Mouse (Mus musculus): Measurements from ENCODE around the gene Dennd4b. TPM values are rescaled to one million over a fixed set of nuclear protein-coding genes. Genes with fewer than 3 reads are reported as not detected.
"Not testable (repeated sequence)": the region's sequence is repeated elsewhere in the genome, so short reads cannot be mapped to it uniquely, and the experiment has no call there.

The Dennd4b gene
- 1 to 10 TPM; 7.8 to 7.9 TPM for total RNA-seq (2021)
- 27.9 and 28.6 TPM in 2 replicates for polyA plus RNA-seq (2012; rRNA removed)
- long read RNA-seq, full-length matches to known transcripts, result 1 of 8 reads
- long read RNA-seq, partial matches to known transcripts, result 4 of 8 reads
- long read RNA-seq, other reads (novel, unspliced or antisense), result 3 of 8 reads

DNA sequence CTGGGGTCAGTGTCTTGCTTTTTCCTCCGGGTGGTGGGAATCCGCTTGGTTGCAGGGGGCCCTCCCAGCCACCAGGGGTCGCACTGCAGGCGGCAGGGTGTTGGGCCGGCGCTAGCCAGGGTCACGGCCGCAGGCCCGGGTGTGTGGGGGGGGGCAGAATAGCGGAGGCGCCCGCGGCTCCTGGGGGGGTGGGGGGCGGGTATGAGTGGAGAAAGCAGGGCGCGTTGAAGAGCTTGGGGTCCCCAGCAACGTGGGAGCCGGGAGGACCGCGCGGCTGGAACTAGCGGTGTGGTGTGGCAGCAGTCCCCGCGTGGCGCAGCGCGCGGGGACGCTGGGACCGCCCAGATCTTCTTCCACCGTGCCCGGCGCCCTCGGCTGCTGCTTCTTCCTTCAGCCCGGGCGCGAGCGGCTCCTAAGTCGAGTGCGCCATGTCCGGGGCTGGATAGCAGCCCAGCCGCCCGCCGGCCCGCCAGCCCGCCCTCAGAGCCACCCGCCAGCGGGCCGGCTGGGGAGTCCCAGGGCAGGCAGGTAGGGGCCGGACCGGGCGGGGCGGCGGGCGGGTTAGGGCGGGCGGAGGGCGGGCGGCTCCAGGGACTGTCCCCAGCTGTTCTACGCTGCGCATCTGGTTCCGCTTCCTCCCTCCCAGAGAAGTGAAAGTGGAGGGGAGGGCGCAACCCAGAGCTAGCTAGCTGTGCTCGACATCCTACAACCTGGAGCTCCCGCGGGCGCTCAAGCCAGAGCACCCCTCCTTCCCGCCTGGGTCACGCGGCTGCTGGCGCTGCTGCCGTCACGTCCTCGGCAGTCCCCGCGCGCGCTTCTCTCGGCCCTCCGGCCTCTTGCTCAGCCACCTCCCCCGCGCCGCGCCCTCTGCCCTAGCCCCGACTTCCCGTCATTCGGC, at the start of gene Dennd4b:
TSS of gene Dennd4b (plus strand) at position 152 of the 898 bp plus-strand sequence.
- peak; percentile 95 for DNase-seq

DNA sequence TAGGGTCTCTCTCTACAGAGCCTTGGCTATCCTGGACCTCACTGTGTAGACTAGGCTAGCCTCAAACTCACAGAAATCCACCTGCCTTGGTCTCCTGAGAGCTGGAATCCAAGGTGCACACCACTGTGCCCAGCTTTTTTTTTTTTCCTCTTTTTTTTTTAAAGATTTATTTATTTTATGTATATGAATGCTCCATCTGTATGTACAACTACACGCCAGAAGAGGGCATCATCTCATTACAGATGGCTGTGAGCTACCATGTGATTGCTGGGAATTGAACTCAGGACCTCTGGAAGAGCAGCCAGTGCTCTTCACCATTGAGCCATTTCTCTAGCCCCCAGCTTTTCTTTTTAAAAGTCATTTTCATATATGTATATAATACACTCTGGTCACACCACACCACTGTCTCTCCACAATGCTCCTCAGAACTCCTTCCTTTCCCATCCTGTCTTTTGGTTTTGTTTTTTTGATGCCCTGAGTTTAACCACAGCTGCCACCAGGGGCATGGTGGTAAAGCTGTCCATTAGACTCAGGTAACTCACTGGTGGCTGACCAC, 49.1 kb upstream of the Dennd4b start:
- DNase-seq, result no peak

DNA sequence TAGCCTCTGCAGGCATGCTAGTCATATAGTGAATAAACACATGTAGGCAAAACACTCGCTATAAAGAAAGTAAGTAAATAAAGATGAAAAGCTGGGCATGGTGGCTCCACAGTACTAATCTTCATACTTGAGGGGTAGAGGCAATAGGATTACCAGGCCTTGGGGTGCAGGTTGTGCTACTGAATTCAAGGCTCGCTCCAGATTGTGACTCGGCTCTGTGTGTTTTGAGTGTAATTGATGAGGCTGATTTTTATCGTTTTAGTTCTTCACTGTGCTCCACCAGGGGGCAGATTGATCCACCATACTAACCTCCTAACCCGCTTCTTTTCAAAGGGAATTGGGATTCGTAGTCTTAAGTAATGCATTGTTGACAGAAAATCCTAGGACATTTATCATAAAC, 44.9 kb upstream of the Dennd4b start:
- DNase-seq, result peak; percentile 59

DNA sequence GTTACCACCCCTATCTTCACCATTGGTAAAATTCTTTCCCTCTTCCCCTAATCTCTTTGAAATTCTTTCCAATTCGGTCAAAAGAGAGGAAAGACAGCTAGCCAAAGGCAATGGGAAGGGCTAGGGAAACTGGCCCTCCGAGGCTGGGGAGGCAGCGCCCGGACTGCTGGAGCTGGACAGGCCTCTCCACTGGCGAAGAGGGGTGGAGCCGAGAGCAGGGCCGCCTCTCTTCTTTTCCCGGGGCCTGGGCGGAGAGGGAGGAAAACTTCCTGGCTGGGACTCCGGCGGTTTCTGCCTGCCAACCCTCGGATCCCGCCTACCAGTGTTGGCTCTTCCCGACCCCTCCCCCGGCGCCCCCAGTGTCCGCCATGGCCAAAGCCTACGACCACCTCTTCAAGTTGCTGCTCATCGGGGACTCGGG, 44.4 kb upstream of the Dennd4b start:
- peak; percentile 92 for DNase-seq

DNA sequence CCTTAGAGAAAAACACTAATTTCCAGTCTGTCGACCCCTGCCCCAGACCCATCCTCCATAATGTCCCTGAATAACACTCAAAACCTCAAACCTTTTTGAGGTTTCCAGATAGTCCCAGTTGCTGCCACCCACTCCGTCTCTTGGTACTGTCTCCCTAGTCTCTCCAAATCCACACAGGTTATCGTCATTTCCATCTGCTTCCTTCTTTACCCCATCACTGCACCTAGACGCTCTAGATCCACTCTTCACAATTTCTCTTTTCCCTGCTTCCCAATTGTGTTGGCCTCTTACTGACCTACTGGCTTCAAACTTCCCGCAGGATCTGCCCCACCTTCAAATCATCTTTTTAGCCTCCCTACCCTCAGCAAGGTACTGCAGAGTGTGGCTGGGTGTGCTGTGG, 43.9 kb upstream of the Dennd4b start:
- DNase-seq, result no peak

DNA sequence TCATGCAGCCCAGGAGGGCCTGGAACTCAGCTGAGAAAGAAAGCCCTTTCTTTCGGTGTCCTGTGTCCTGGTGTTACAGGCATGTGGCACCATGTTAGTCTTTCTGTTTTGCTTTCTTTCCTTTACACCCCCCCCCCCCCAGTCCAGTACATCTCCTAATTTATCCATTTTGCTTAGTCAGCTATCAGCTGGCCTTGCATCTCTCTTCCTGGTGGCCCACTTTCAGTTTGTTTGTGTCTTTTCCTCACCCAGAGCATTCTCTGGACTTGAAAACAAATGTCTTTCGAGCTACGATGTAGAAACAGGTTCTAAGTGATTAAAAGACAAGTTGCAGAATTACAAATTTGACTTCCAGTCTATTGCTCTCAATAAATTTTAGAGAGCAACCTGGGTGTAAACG, 42.5 kb upstream of the Dennd4b start:
- DNase-seq, result no peak

DNA sequence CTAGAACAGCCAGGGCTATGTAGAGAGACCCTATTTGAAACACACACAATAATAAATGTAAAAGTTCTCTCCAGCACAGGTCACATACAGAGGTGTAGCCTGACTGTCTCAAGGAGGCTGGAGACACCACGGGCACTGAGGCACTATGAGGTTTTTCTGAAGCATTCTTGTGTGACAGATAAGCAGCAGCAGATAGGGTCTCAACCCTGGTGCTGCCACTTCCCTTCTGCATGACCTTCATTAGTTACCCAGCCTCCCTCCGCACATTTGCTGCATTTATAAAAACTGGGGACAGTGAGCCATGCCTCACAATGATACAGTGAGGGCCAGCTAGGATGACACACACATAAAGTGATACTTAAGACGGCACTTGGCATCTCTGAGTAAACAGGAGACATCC, 42.0 kb upstream of the Dennd4b start:
- DNase-seq, result no peak

DNA sequence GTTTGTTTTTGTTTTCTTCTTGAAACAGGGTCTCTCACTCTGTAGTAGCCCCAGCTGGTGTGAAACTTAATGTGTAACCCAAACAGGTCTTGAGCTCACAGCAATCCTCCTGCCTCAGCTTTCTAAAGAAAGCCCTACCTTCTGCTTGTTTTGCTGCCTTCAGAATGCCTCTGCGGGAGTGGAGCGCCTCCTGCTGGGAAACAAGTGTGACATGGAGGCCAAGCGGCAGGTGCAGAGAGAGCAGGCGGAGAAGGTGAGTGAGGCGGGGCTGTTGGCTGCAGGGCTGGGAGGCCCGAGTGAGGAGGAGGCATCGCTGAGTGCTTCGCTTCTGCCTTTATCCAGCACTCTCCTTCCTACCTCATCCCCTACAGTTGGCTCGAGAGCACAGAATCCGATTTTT, 40.7 kb upstream of the Dennd4b start:
- no peak for DNase-seq

DNA sequence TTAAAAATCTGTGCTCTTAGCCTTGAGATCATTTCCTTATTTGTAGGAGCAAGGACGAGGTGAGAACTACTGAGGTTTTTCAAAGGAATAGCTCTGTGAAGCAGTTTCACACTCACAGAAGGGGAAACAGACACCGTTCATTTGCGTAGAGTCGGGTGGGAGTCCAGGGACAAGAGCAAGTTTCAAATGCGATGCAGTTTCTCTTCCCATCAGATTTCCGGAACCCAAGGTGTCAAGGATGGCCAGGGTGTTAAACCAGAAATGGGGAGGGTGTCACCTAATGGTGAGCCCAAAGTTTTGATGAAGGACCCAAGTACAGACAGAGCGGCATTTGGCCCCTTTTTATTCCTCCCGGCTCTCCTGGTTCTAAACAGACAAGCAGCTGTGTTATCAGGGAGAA, 33.9 kb upstream of the Dennd4b start:
- no peak for DNase-seq

DNA sequence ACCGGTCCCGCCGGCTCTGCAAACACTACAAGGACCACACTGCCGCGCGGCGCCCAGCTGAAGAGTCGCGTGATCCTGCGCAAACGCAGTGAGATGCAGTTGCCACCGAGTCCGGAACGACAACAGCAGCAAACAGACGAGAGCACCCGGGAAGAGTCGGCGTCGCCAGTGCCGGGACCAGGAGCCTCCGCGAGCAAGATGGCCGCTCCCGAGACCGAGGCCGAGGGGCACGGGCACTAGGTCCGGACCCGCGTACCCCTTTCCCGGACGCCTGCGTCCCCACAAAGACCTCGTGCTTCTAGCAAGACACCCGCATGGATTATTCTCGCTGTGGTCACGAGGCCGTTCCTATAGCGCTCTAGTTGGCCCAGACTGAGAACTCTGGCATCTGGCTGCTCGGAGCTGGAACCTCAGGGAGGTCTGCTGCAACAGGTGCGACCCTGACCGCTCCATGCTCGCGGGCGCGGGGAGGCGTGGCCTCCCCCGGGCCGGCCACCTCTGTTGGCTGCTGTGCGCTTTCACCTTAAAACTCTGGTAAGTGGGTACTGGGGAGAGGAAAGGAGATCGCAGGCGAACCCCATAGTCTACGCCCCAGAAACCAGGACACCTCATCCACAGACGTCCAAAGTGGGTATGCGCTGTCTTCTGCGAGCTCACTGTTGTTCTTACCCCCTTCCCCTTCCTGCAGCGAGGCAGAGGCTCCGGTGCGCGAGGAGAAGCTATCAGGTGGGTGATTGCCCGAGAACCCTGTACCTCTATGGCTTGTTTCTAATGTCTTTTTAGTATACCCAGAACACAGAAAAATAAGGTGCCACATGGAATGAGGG, 33.3 kb upstream of the Dennd4b start, which contains the start of gene Jtb:
TSS of gene Jtb (plus strand) at position 91 of the 827 bp plus-strand sequence.
- peak; percentile 96 for DNase-seq

DNA sequence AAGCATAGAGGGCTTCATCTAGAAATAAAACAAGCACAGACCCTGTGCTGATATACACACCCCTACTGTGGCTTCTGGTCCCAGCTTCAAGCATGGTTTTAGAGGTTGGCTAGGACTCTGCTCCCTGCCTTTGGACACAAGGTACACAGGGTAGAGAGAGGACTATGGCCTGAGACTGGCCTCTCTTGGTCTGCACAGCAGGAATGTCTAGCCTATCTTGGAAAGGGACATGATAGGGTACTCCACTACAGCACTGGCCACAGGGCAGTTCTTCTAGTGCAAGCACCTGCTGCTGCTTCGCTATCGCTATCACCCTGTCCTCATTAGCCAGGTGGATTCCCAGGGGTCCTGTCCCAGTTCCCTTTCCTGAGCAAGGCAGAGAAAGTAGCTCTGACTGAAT, 23.7 kb upstream of the Dennd4b start:
- no peak for DNase-seq

DNA sequence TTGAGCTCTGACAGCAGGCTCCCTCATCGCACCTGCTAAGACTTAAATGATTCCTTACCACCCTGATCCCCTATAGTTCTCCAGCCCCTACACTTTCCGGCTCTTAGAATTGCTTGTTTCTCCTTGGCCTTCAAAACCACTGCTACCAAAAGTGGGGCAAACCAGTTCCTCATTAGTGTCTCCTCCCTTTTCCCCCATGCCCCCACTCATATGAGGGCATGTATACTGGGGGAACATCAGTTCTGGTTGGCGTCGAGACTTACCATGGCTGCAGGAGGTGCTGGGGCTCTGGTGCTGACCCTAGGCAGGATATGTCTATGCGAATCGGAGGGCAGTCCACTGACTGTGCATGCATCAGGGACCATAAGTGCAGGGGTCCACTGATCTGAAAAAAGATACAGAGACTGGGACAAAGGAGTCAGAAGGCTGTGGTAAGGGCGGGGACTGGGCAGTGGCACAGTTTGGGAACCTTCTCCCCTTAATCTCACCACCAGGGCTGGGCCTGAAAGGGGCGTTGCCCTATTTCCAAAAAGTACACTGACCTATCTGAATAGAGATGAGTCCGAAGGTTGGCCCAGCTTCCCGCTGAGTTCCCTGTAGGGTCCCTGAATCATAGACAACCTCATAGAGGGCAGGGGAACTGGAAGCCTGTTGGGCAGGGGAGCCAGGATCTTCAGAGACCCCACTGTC, 23.2 kb upstream of the Dennd4b start:
- no peak for DNase-seq

DNA sequence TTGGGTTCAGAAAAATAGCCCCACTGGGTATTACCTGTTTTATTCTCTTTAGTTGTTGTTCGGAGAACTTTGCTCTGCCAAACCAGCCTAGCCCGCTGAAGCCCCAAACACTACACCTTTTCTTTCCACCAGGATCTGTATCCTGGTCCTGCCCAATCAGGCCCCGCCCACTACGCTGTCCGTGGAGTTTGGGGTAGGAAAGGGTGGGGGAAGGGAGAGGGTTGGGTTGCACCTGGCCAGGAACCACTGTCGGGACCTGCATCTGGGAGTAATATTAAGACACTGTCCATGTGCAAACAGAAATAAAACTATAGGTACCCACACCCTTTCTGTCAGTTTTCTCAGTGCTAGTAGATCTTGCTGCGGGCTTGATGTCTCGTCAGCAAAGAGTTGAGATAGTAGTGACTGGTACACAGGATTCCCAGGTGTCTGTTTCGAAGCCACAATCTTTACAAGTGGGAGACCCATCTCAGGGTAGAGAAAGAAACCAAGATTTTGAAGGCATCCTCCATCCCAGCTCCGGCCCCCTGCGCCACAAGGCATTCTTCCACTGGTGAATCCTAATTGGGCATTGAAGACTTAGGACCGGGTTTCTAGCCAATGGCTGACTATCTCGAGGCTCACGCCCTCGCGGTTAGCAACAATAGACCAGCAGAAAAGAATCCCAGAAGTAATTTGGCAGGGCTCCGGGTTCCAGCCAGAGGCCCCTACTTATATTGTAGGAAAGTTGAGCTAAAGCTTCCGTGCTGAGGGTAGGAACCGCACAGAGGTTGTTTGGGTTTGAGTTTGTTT, 21.8 kb upstream of the Dennd4b start, which contains the start of gene Creb3l4:
TSS of gene Creb3l4 (minus strand) at position 529 of the 792 bp plus-strand sequence.
- peak; percentile 66 for DNase-seq

DNA sequence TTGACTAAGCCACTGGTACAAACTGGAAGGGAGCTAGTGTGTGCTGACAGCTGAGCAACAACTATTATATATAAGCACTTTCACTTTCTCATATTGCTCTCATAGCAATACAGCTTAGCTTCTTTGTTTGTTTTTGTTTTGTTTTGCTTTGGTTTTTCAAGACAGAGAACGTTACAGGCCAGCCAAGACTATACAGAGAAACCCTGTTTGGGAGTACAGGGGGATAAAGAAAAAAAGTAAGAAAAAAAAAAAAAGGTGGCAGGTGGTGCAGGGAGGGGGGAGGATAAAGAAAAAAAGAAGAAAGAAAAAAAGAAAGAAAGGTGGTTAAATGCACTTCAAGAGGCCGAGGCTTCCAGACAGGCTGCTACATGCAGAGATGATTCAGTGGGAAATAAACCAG, 19.6 kb upstream of the Dennd4b start:
- DNase-seq, result no peak

DNA sequence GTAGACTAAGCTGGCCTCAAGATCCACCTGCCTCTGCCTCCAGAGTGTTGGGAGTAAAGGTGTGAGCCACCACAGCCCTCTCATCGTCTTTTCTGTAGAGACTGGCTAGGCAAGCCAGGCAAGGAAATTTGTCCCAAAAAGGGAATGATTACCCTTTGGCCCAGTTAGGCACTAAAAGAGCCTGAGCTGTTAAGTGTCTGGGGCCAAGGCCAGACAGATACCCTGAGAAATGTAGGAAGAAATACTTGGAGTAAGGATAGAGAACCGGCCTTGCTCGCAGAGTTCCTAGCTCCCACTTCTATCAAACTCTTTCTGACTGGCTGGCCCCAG, 17.4 kb upstream of the Dennd4b start:
- DNase-seq, result no peak

DNA sequence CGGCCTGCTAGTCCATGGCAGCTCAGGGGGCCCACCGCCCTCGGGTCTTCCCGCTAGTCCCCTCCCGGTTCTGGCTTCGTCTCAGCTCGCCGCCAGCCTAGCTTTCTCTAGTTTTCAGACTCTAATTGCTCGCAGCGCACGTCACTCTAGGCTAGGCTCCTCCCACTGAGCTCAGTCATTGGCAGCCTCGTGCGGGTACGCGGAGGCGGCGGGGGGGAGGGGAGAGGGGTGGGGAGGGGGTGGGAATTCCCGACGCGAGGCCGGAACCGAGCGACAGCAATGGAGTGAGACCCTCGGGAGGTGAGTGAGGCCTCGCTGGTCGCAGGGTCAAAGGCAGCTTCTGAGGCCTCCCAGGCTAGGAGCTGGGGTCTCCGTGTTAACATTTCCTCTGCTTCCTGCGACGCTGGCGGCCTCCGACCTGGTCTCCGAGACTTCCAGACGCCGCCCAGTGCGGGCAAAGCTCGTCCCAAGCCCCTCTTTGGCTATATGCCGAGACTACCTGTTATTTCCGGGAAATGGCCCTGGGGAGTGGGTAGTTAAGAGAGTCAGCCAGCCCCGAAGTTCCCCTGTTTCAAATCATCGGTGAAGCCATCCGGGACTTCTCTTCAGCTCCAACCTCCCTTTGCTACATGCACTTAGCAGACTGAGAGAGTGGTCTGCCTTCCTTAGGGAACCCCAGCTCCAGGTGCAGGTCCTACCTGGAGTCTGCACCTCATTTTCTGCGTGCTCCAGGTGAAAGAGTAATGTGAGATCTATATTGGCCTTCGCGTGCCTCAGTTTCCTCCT, 16.8 kb upstream of the Dennd4b start, which contains the start of gene Slc39a1:
TSS of gene Slc39a1 (plus strand) at position 213 of the 786 bp plus-strand sequence.
- peak; percentile 97 for DNase-seq

DNA sequence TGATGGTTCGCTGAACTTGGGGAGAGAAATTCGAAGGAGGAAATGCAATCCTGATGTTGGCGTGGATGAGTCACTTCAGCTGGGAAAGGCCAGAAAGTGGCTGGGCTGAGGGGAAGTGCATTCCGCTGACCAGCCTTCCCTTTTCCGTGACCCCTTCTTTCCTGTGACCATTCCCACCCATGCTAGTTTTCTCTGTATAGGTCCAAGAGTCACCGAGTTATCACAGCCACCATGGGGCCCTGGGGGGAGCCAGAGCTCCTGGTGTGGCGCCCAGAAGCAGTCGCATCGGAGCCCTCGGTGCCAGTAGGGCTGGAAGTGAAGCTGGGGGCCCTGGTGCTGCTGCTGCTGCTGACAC, 16.3 kb upstream of the Dennd4b start:
- DNase-seq, result peak; percentile 82

DNA sequence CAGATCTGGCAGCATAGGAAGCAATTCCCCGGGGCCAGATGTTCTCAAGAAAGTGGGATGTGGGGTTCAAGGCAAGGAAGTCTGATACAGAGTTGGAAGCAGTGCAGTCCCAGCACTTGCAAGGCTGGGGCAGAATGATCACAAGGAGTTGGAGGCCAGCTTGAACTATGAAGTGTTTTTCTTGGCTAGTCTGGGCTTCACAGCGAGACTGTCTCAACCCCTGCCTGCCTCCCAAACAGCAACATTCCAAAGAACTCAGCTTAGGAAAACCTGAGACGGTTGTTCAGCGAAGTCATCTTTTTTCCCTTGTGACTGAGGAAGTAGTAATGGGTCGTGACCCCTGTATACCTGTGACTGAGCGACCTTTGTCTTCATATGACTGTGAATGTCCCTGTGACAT, 14.2 kb upstream of the Dennd4b start:
- DNase-seq, result no peak

DNA sequence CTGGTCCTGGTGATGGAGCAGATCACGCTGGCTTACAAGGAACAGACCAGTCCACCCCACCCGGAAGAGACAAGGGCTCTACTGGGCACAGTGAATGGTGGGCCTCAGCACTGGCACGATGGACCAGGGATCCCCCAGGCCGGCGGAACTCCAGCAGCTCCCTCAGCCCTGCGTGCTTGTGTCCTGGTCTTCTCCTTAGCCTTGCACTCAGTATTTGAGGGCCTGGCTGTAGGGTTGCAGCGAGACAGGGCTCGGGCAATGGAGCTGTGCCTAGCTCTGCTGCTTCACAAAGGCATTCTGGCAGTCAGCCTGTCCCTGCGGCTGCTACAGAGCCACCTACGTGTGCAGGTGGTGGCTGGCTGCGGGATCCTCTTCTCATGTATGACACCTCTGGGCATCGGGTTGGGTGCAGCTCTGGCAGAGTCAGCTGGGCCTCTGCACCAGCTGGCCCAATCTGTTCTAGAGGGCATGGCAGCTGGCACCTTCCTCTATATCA, 13.2 kb upstream of the Dennd4b start:
- DNase-seq, result not testable (repeated sequence)

DNA sequence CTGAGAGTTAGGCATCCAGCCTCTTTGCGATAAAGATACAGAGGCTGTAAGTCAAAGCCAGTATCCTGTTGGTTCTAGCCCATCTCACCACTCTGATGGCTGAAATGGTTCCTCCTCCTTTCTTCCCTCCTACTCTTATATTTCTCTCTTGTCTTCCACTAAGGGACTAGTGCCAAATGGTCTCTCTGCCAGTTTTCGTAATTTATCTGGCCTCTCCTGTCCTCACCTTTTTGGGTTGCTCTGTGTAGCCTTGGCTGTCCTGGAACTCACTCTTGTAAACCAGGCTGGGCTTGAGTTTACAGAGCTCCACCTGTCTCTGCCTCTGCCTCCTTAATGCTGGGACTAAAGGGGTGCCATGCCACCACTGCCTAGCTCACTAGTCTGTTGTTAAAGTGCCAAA, 12.3 kb upstream of the Dennd4b start:
- DNase-seq, result not testable (repeated sequence)
